8 mouse cellular contexts compared by ENCODE assay signal in genomic region chr2:156202848-156203437, GRCm38 (mm10). TPM values are rescaled to one million over a fixed set of nuclear protein-coding genes. Genes with fewer than 3 reads are reported as not detected.
A peak's percentile ranks its signal among the peaks of the same experiment; 100 is the strongest.
DNase-seq lines count a peak whose midpoint lies in the region; ATAC-seq lines count a peak whose summit lies in the region.

No protein-coding gene starts in this region.

- H3K36me3 ChIP-seq in heart, embryonic 13.5 days: peaks cover 42% of the 10 kb centered on the region

- H3K9ac ChIP-seq in heart, embryonic 13.5 days: peak overlapping the region; percentile 65

- peak overlapping the region; percentile 91 for H3K27ac ChIP-seq in heart, embryonic 13.5 days (replicated peaks)

- H3K9me3 ChIP-seq in heart, embryonic 13.5 days: no peaks in the 10 kb centered on the region

- H3K4me2 ChIP-seq in heart, embryonic 13.5 days: peak overlapping the region; percentile 46

- no peaks in the 10 kb centered on the region for H3K27me3 ChIP-seq in heart, embryonic 13.5 days (replicated peaks)

- 20% methylated on average over 3 of the region's 3 CpGs for WGBS in heart, embryonic 13.5 days

- DNase-seq in right cerebral cortex, adult 18-20 months: peak; percentile 61
- DNase-seq in right cerebral cortex, postnatal 25 days: no peak
- peak; percentile 83 to 85 for DNase-seq in cerebellum, postnatal 14 days
- peak; percentile 82 to 87 for DNase-seq in kidney, postnatal 25 days
- DNase-seq in lung, postnatal 36 days: peak; percentile 71
- peak; percentile 70 for DNase-seq in testis, postnatal 14 days (ENCODE audit: low spot score)

- no peak overlapping the region for H3K4me3 ChIP-seq in heart, embryonic 13.5 days

- ATAC-seq in heart, embryonic 13.5 days (ENCODE audit: extremely low read depth, insufficient number of reproducible peaks, low FRiP score, low TSS enrichment): peak; percentile 59; the same call in 1 of the 2 replicates
- no peak for ATAC-seq in megakaryocyte, adult 5-6 weeks (ENCODE audit: poor library complexity, severe bottlenecking)

- peaks cover 48% of the 10 kb centered on the region for H3K4me1 ChIP-seq in heart, embryonic 13.5 days

RNA-seq across cellular contexts. Expression of gene Phf20, which starts 6.7 kb away (rescaled TPM):
- polyA plus RNA-seq in heart, embryonic 13.5 days (2015; fragmentation: Nextera tagmentation; extraction: Ambion mirVana): 46.9 and 48.6 TPM in 2 replicates
- total RNA-seq in megakaryocyte, adult 5-6 weeks (2015): 25.9 and 34.6 TPM in 2 replicates
- 27.1 and 55.5 TPM in 2 replicates for total RNA-seq in megakaryocyte, adult 5-6 weeks (2017)

RNA-seq across cellular contexts. Expression of gene Rbm39, which starts 22.9 kb away (rescaled TPM):
- 360 and 386 TPM in 2 replicates for polyA plus RNA-seq in heart, embryonic 13.5 days (2015; fragmentation: Nextera tagmentation; extraction: Ambion mirVana)
- total RNA-seq in megakaryocyte, adult 5-6 weeks (2015): 443 and 462 TPM in 2 replicates
- total RNA-seq in megakaryocyte, adult 5-6 weeks (2017): 508 and 552 TPM in 2 replicates

RNA-seq across cellular contexts. Expression of gene Nfs1, which starts 59.0 kb away (rescaled TPM):
- polyA plus RNA-seq in heart, embryonic 13.5 days (2015; fragmentation: Nextera tagmentation; extraction: Ambion mirVana): 58.1 and 61.1 TPM in 2 replicates
- total RNA-seq in megakaryocyte, adult 5-6 weeks (2015): 32.8 and 37.4 TPM in 2 replicates
- total RNA-seq in megakaryocyte, adult 5-6 weeks (2017): 21.3 and 22.0 TPM in 2 replicates

RNA-seq across cellular contexts. Expression of gene Romo1, which starts 59.1 kb away (rescaled TPM):
- polyA plus RNA-seq in heart, embryonic 13.5 days (2015; fragmentation: Nextera tagmentation; extraction: Ambion mirVana): 382 and 427 TPM in 2 replicates
- 53.8 and 63.6 TPM in 2 replicates for total RNA-seq in megakaryocyte, adult 5-6 weeks (2015)
- 10.0 and 11.0 TPM in 2 replicates for total RNA-seq in megakaryocyte, adult 5-6 weeks (2017)
